In the genomic region with DNA sequence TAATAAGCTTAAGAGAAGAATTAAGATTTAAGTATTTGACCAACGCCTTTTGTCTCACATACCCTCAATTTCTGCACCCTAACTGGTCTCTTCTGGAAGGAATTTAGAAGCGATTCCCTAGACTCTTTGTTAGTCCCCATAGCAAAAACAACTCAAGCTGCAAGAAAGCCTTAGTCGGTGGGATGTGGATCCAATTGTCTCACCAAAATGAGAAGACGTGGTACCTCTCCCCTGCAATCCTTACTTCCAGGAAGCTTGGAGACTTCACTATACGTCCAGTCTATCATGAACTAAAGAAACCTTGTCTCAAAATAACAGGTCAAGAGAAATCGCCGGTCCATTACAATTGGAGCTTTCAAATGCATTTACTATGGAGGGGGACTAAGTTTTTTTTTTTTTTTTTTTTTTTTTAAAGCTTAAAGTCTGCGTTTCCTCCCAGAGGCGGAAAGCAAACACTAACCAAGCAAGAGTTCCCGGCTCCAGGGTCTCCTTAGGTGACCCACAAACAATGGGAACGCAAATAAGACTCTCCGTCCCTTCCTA, we compare ENCODE assay signal across 8 mouse cellular contexts. TPM values are rescaled to one million over a fixed set of nuclear protein-coding genes. Genes with fewer than 3 reads are reported as not detected.
DNase-seq lines count a peak whose midpoint lies in the region; ATAC-seq lines count a peak whose summit lies in the region.

No protein-coding gene starts in this region.

- peaks cover 1% of the 10 kb centered on the region; the same call in 1 of the 2 replicates for H3K4me1 ChIP-seq in forebrain, embryonic 11.5 days (replicated peaks; ENCODE audit: control insufficient read depth, insufficient read depth, low read length)
- peaks cover 8% of the 10 kb centered on the region; the same call in 1 of the 2 replicates for H3K4me1 ChIP-seq in liver, embryonic 11.5 days (replicated peaks; ENCODE audit: control insufficient read depth, insufficient read depth, low read length)

- H3K36me3 ChIP-seq in forebrain, embryonic 11.5 days (ENCODE audit: control insufficient read depth, insufficient read depth, low read length), result peaks cover 13% of the 10 kb centered on the region; the same call in 1 of the 2 replicates
- peaks cover 21% of the 10 kb centered on the region for H3K36me3 ChIP-seq in liver, embryonic 11.5 days (ENCODE audit: control insufficient read depth, insufficient read depth, low read length)

- peak overlapping the region; percentile 55 for H3K9ac ChIP-seq in forebrain, embryonic 11.5 days (ENCODE audit: low read length)
- H3K9ac ChIP-seq in liver, embryonic 11.5 days (ENCODE audit: low read depth, low read length), result peak overlapping the region; percentile 59

- H3K4me2 ChIP-seq in forebrain, embryonic 11.5 days (ENCODE audit: low read depth, low read length, severe bottlenecking), result peak overlapping the region; percentile 68
- H3K4me2 ChIP-seq in liver, embryonic 11.5 days, result peak overlapping the region; percentile 69

- H3K4me3 ChIP-seq in forebrain, embryonic 11.5 days (ENCODE audit: low read depth, low read length), result peak overlapping the region; percentile 96
- peak overlapping the region; percentile 97 for H3K4me3 ChIP-seq in liver, embryonic 11.5 days (ENCODE audit: low read depth, low read length)

- no peaks in the 10 kb centered on the region for H3K27me3 ChIP-seq in forebrain, embryonic 11.5 days (ENCODE audit: control insufficient read depth, insufficient read depth, low read length)
- no peaks in the 10 kb centered on the region for H3K27me3 ChIP-seq in liver, embryonic 11.5 days (replicated peaks; ENCODE audit: control insufficient read depth, insufficient read depth, low read length)

- H3K27ac ChIP-seq in forebrain, embryonic 11.5 days (ENCODE audit: low read depth, low read length), result peak overlapping the region; percentile 92
- peak overlapping the region; percentile 93 for H3K27ac ChIP-seq in liver, embryonic 11.5 days (ENCODE audit: low read depth, low read length)

- ATAC-seq in cerebellum, adult (ENCODE audit: insufficient number of reproducible peaks, low FRiP score, low TSS enrichment), result no peak
- no peak; the same call in 1 of the 2 replicates for ATAC-seq in forebrain, embryonic 11.5 days (replicated peaks; ENCODE audit: low FRiP score)
- no peak for ATAC-seq in liver, embryonic 11.5 days (replicated peaks; ENCODE audit: low FRiP score)
- ATAC-seq in inflammation-experienced regulatory T-cells, adult 6 months, result no peak
- no peak for ATAC-seq in megakaryocyte progenitor cell, adult 5-6 weeks (replicated peaks; ENCODE audit: poor library complexity)

- DNase-seq in cerebellum, adult 9-11 months, result peak; percentile 12
- DNase-seq in B cell, adult 2 months, result peak; percentile 3 to 4
- no peak for DNase-seq in forebrain, embryonic 11.5 days (ENCODE audit: low spot score)
- no peak for DNase-seq in liver, embryonic 11.5 days (ENCODE audit: low spot score)
- DNase-seq in frontal cortex, adult 2 months (ENCODE audit: extremely low spot score in 1 of 2, low spot score in 1 of 2), result no peak

- H3K9me3 ChIP-seq in forebrain, embryonic 11.5 days (ENCODE audit: control insufficient read depth, low read length), result no peaks in the 10 kb centered on the region
- H3K9me3 ChIP-seq in liver, embryonic 11.5 days (ENCODE audit: control insufficient read depth, low read length), result no peaks in the 10 kb centered on the region

- 2% methylated on average over 12 of the region's 12 CpGs for WGBS in forebrain, embryonic 11.5 days
- 4% methylated on average over 12 of the region's 12 CpGs for WGBS in liver, embryonic 11.5 days

RNA-seq across cellular contexts. Expression of gene Trim37, which starts 0.5 kb away (rescaled TPM):
- polyA plus RNA-seq in forebrain, embryonic 11.5 days (2014; fragmentation: Nextera tagmentation; extraction: Ambion mirVana), result 97.3 and 106 TPM in 2 replicates
- polyA plus RNA-seq in liver, embryonic 11.5 days (2014; fragmentation: Nextera tagmentation; extraction: Ambion mirVana), result 40.4 and 43.4 TPM in 2 replicates
- 115 TPM in 2 replicates for polyA plus RNA-seq in frontal cortex, adult 2 months (2012; rRNA removed)
- 1 to 10 TPM; 5.0 to 9.7 (median 7.6) TPM for polyA plus RNA-seq in inflammation-experienced regulatory T-cells, adult 6 months (2017; shearing (Covaris generic))
- 38.4 and 42.6 TPM in 2 replicates for total RNA-seq in megakaryocyte progenitor cell, adult 5-6 weeks (2015)
- total RNA-seq in megakaryocyte progenitor cell, adult 5-6 weeks (2017), result 53.4 and 70.0 TPM in 2 replicates

RNA-seq across cellular contexts. Expression of gene Ska2, which starts 17.3 kb away (rescaled TPM):
- 122 and 142 TPM in 2 replicates for polyA plus RNA-seq in forebrain, embryonic 11.5 days (2014; fragmentation: Nextera tagmentation; extraction: Ambion mirVana)
- 55.3 and 55.9 TPM in 2 replicates for polyA plus RNA-seq in liver, embryonic 11.5 days (2014; fragmentation: Nextera tagmentation; extraction: Ambion mirVana)
- 18.0 and 20.0 TPM in 2 replicates for polyA plus RNA-seq in frontal cortex, adult 2 months (2012; rRNA removed)
- polyA plus RNA-seq in inflammation-experienced regulatory T-cells, adult 6 months (2017; shearing (Covaris generic)), result 10 to 100 TPM; 11.2 to 33.8 (median 18.3) TPM
- 34.1 and 34.5 TPM in 2 replicates for total RNA-seq in megakaryocyte progenitor cell, adult 5-6 weeks (2015)
- total RNA-seq in megakaryocyte progenitor cell, adult 5-6 weeks (2017), result 25.3 and 35.4 TPM in 2 replicates

RNA-seq across cellular contexts. Expression of gene Prr11, which starts 17.8 kb away (rescaled TPM):
- 23.1 and 23.8 TPM in 2 replicates for polyA plus RNA-seq in forebrain, embryonic 11.5 days (2014; fragmentation: Nextera tagmentation; extraction: Ambion mirVana)
- polyA plus RNA-seq in liver, embryonic 11.5 days (2014; fragmentation: Nextera tagmentation; extraction: Ambion mirVana), result 13.4 and 14.5 TPM in 2 replicates
- polyA plus RNA-seq in frontal cortex, adult 2 months (2012; rRNA removed), result 0.53 and 0.56 TPM in 2 replicates
- 10 to 100 TPM in 1 of 3 experiments, 1 to 10 TPM in 1, under 1 TPM in 1; 0.86 to 14.3 (median 2.0) TPM for polyA plus RNA-seq in inflammation-experienced regulatory T-cells, adult 6 months (2017; shearing (Covaris generic))
- 41.1 and 47.6 TPM in 2 replicates for total RNA-seq in megakaryocyte progenitor cell, adult 5-6 weeks (2015)
- total RNA-seq in megakaryocyte progenitor cell, adult 5-6 weeks (2017), result 9.5 and 11.3 TPM in 2 replicates

RNA-seq across cellular contexts. Expression of gene Smg8, which starts 39.8 kb away (rescaled TPM):
- 28.3 and 28.9 TPM in 2 replicates for polyA plus RNA-seq in forebrain, embryonic 11.5 days (2014; fragmentation: Nextera tagmentation; extraction: Ambion mirVana)
- polyA plus RNA-seq in liver, embryonic 11.5 days (2014; fragmentation: Nextera tagmentation; extraction: Ambion mirVana), result 20.8 and 24.5 TPM in 2 replicates
- 9.8 and 11.3 TPM in 2 replicates for polyA plus RNA-seq in frontal cortex, adult 2 months (2012; rRNA removed)
- polyA plus RNA-seq in inflammation-experienced regulatory T-cells, adult 6 months (2017; shearing (Covaris generic)), result 1 to 10 TPM; 5.2 to 6.9 (median 6.0) TPM
- 18.8 and 21.2 TPM in 2 replicates for total RNA-seq in megakaryocyte progenitor cell, adult 5-6 weeks (2015)
- total RNA-seq in megakaryocyte progenitor cell, adult 5-6 weeks (2017), result 27.1 and 27.9 TPM in 2 replicates

RNA-seq across cellular contexts. Expression of gene Gdpd1, which starts 52.5 kb away (rescaled TPM):
- 74.6 and 77.7 TPM in 2 replicates for polyA plus RNA-seq in forebrain, embryonic 11.5 days (2014; fragmentation: Nextera tagmentation; extraction: Ambion mirVana)
- polyA plus RNA-seq in liver, embryonic 11.5 days (2014; fragmentation: Nextera tagmentation; extraction: Ambion mirVana), result 12.0 and 12.5 TPM in 2 replicates
- polyA plus RNA-seq in frontal cortex, adult 2 months (2012; rRNA removed), result 37.0 and 37.8 TPM in 2 replicates
- polyA plus RNA-seq in inflammation-experienced regulatory T-cells, adult 6 months (2017; shearing (Covaris generic)), result under 1 TPM in 1 of 3 experiments, not detected in 2; 0.71 TPM
- total RNA-seq in megakaryocyte progenitor cell, adult 5-6 weeks (2015), result 1.5 and 2.0 TPM in 2 replicates
- total RNA-seq in megakaryocyte progenitor cell, adult 5-6 weeks (2017), result 1.5 and 2.5 TPM in 2 replicates

Comparison
In these comparisons a context has a peak if more than half of its experiments do, and no peak if none do; other contexts are left out.
1. DNase-seq: peak in cerebellum, adult 9-11 months (single experiment) and B cell, adult 2 months (2 of 2); none in forebrain, embryonic 11.5 days (single experiment), liver, embryonic 11.5 days (single experiment) and frontal cortex, adult 2 months (0 of 2).